Mouse (Mus musculus): ENCODE measurements around the gene Cct8.

DNA sequence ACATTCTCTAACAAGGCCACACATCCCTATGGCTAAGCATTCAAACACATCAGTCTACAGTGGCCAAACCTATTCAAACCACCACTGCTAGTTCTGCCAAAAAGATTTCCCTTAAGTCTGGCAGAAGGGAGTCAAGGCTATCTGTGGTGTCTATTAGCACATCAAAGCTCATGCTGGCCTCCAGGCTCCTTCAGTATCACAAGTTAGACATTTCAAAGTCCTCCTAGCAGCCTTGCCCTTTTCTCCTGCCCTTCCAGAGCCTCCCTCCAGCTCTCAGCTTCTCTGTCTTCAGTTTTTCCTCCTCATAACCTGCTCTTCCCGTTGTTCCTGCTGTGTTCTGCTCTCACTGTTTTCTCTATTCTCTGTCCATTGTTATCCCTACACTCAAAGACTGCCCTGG, 51.6 kb downstream of the Cct8 start:
- no peak for TF ChIP-seq POLR2A (IDR thresholded peaks at IDR 0.05; ENCODE audit: borderline replicate concordance, insufficient read depth, low read length)
- TF ChIP-seq CTCF (IDR thresholded peaks at IDR 0.05; ENCODE audit: borderline replicate concordance, insufficient read depth, low read depth, low read length): no peak
